Comparison of ENCODE assay signal across 33 mouse cellular contexts in the genomic region with DNA sequence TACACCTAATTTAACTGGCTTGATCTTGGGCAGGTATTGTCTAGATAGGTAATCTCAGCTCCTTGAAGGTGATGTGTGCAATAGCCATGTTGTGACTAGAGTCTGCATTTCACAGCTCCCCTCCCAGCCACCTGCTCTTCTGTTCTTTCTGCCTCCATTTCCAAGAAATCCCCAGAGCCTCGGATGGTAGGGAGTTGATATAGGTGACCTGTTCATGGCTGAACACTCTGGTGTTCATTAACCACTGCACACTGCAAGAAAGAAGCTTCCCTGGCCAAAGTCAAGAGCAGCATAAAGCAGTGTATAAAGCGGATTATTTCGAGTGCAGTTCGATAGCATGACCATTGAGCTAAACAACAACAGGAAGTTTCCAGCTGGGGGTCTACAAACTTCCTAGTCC.
"Had no signal": no experiment of that assay in that cellular context is flagged by ENCODE, and none has a peak within 500 bp of the region (broad histone marks: within the 10 kb centered on the region; RNA-seq: fewer than 3 reads in every experiment).

No protein-coding gene starts in this region.

- H3K9ac ChIP-seq: heart, embryonic 12.5 days; heart, embryonic 13.5 days; heart, embryonic 15.5 days; hindbrain, embryonic 12.5 days; hindbrain, embryonic 13.5 days; hindbrain, embryonic 14.5 days; hindbrain, embryonic 15.5 days; intestine, embryonic 15.5 days; kidney, embryonic 15.5 days had no signal

- DNase-seq: heart, postnatal 10 days; heart, postnatal 14 days; heart, postnatal 36 days; heart, postnatal 4 days; kidney, adult 18-20 months; kidney, adult 8-10 months; kidney, adult 9 months; kidney, postnatal 10 days; kidney, postnatal 14 days; kidney, postnatal 25 days; kidney, postnatal 4 days; layer of hippocampus, adult 9-11 months; layer of hippocampus, postnatal 36 days had no signal

- H3K4me2 ChIP-seq: heart, embryonic 11.5 days; heart, embryonic 12.5 days; heart, embryonic 13.5 days; heart, embryonic 15.5 days; hindbrain, embryonic 12.5 days; hindbrain, embryonic 13.5 days; hindbrain, embryonic 14.5 days; hindbrain, embryonic 15.5 days; intestine, embryonic 15.5 days; kidney, embryonic 15.5 days had no signal

- H3K9me3 ChIP-seq: heart, embryonic 10.5 days; heart, embryonic 12.5 days; heart, embryonic 13.5 days; heart, embryonic 15.5 days; hindbrain, embryonic 10.5 days; hindbrain, embryonic 12.5 days; hindbrain, embryonic 13.5 days; hindbrain, embryonic 15.5 days; intestine, embryonic 15.5 days; kidney, embryonic 15.5 days had no signal

- ATAC-seq: hindbrain, embryonic 16.5 days; hindbrain, postnatal 0 days; inflammation-experienced regulatory T-cells, adult 6 months; intestine, embryonic 15.5 days; intestine, embryonic 16.5 days; intestine, postnatal 0 days had no signal

- H3K4me3 ChIP-seq: heart, embryonic 10.5 days; heart, embryonic 12.5 days; heart, embryonic 13.5 days; heart, embryonic 15.5 days; hindbrain, embryonic 10.5 days; hindbrain, embryonic 12.5 days; hindbrain, embryonic 13.5 days; hindbrain, embryonic 15.5 days; intestine, embryonic 15.5 days; kidney, embryonic 15.5 days; layer of hippocampus, adult 2 months; left cerebral cortex, adult 2 months had no signal

- H3K4me1 ChIP-seq: heart, embryonic 10.5 days; heart, embryonic 12.5 days; heart, embryonic 13.5 days; heart, embryonic 15.5 days; hindbrain, embryonic 10.5 days; hindbrain, embryonic 12.5 days; hindbrain, embryonic 13.5 days; hindbrain, embryonic 15.5 days; intestine, embryonic 15.5 days; kidney, embryonic 15.5 days had no signal

- H3K27me3 ChIP-seq: heart, embryonic 12.5 days; heart, embryonic 13.5 days; heart, embryonic 15.5 days; hindbrain, embryonic 12.5 days; hindbrain, embryonic 13.5 days; hindbrain, embryonic 15.5 days; intestine, embryonic 15.5 days; kidney, embryonic 15.5 days had no signal

- H3K27ac ChIP-seq: heart, embryonic 10.5 days; heart, embryonic 13.5 days; heart, embryonic 15.5 days; hindbrain, embryonic 10.5 days; hindbrain, embryonic 12.5 days; hindbrain, embryonic 13.5 days; hindbrain, embryonic 14.5 days; hindbrain, embryonic 15.5 days; hindbrain, postnatal 0 days; intestine, embryonic 15.5 days; kidney, embryonic 15.5 days; kidney, postnatal 0 days; layer of hippocampus, adult 2 months; left cerebral cortex, adult 2 months had no signal
